Mouse (Mus musculus): Measurements from ENCODE around the gene Slc19a2. TPM values are rescaled to one million over a fixed set of nuclear protein-coding genes. Genes with fewer than 3 reads are reported as not detected.

Slc19a2 gene
- total RNA-seq, 2 experiments from 2014 or later, result 6.7 to 7.2 TPM

GRCm38 (mm10) chr1:164250391-164251150 lies 1.7 kb downstream of the Slc19a2 start:
- intact Hi-C loops (cut with DNase I), result no loop called here
- DNase-seq, result peak in 1 of 2 experiments; percentile 7

- intact Hi-C loops (cut with DNase I), result no loop called here
- no peak for DNase-seq
Measured at GRCm38 (mm10) chr1:164251438-164251837, 2.6 kb downstream of the Slc19a2 start.

GRCm38 (mm10) chr1:164252551-164252950 lies 3.7 kb downstream of the Slc19a2 start:
- intact Hi-C loops (cut with DNase I), result no loop called here
- no peak for DNase-seq

- no peak for DNase-seq
- intact Hi-C loops (cut with DNase I), result no loop called here
Measured at GRCm38 (mm10) chr1:164254836-164255235, 6.0 kb downstream of the Slc19a2 start.

- intact Hi-C loops (cut with DNase I), result no loop called here
- no peak for DNase-seq
Measured at GRCm38 (mm10) chr1:164260171-164261028, 11.6 kb downstream of the Slc19a2 start.

GRCm38 (mm10) chr1:164261553-164261952 lies 12.7 kb downstream of the Slc19a2 start:
- intact Hi-C loops (cut with DNase I), result no loop called here
- peak; percentile 44 to 47 for DNase-seq

- intact Hi-C loops (cut with DNase I), result no loop called here
- no peak for DNase-seq
Measured at GRCm38 (mm10) chr1:164270941-164271340, 22.1 kb downstream of the Slc19a2 start.

- DNase-seq, result no peak
- intact Hi-C loops (cut with DNase I), result no loop called here
Measured at GRCm38 (mm10) chr1:164273659-164274058, 24.8 kb downstream of the Slc19a2 start.

- intact Hi-C loops (cut with DNase I), result no loop called here
- peak; percentile 92 to 93 for DNase-seq
Measured at GRCm38 (mm10) chr1:164275455-164275954, 26.7 kb downstream of the Slc19a2 start, which contains the start of gene Ccdc181. Ccdc181 (plus strand) TSS chr1:164275585.

GRCm38 (mm10) chr1:164276552-164276951 lies 27.7 kb downstream of the Slc19a2 start:
- intact Hi-C loops (cut with DNase I), result no loop called here
- no peak for DNase-seq

- no peak for DNase-seq
- intact Hi-C loops (cut with DNase I), result no loop called here
Measured at GRCm38 (mm10) chr1:164279332-164279731, 30.5 kb downstream of the Slc19a2 start.

GRCm38 (mm10) chr1:164284007-164284406 lies 35.2 kb downstream of the Slc19a2 start:
- no peak for DNase-seq
- intact Hi-C loops (cut with DNase I), result no loop called here

- intact Hi-C loops (cut with DNase I), result no loop called here
- no peak for DNase-seq
Measured at GRCm38 (mm10) chr1:164287406-164287805, 38.6 kb downstream of the Slc19a2 start.

GRCm38 (mm10) chr1:164292040-164292439 lies 43.2 kb downstream of the Slc19a2 start:
- intact Hi-C loops (cut with DNase I), result no loop called here
- no peak for DNase-seq

- intact Hi-C loops (cut with DNase I), result no loop called here
- no peak for DNase-seq
Measured at GRCm38 (mm10) chr1:164294071-164294470, 45.2 kb downstream of the Slc19a2 start.

GRCm38 (mm10) chr1:164296473-164296872 lies 47.6 kb downstream of the Slc19a2 start:
- intact Hi-C loops (cut with DNase I), result no loop called here
- no peak for DNase-seq

GRCm38 (mm10) chr1:164301949-164302348 lies 53.1 kb downstream of the Slc19a2 start:
- DNase-seq, result no peak
- intact Hi-C loops (cut with DNase I), result no loop called here

- intact Hi-C loops (cut with DNase I), result no loop called here
- DNase-seq, result no peak
Measured at GRCm38 (mm10) chr1:164303821-164304220, 55.0 kb downstream of the Slc19a2 start, which contains the start of gene Nme7. Nme7 (plus strand) TSS chr1:164304121.

GRCm38 (mm10) chr1:164307124-164307751 lies 58.4 kb downstream of the Slc19a2 start, which contains the start of gene Blzf1:
Blzf1 (minus strand) TSS chr1:164307489.
- DNase-seq, result peak; percentile 97 to 98
- intact Hi-C loops (cut with DNase I), result loop anchor here (5.0 kb wide), 1 partner anchor 60 kb away; the partner anchor contains the start of gene Slc19a2

- no peak for DNase-seq
- intact Hi-C loops (cut with DNase I), result loop anchor here (5.0 kb wide), 1 partner anchor 61 kb away; the partner anchor contains the start of gene Slc19a2
Measured at GRCm38 (mm10) chr1:164307922-164308321, 59.1 kb downstream of the Slc19a2 start.

- no peak for DNase-seq
- intact Hi-C loops (cut with DNase I), result no loop called here
Measured at GRCm38 (mm10) chr1:164314085-164314484, 65.2 kb downstream of the Slc19a2 start.
